Mouse (Mus musculus) megakaryocyte, embryonic 14.5 days (primary cell): Measurements from ENCODE around the gene Gramd1b. TPM values are rescaled to one million over a fixed set of nuclear protein-coding genes. Genes with fewer than 3 reads are reported as not detected.

Source experiments
- H3K27me3 ChIP-seq: replicated peaks from 2 replicates; pipeline ENCODE3; 2012; ENCODE audit warnings: inconsistent platforms
- H3K36me3 ChIP-seq: replicated peaks from 2 replicates; pipeline ENCODE3; 2012; ENCODE audit warnings: low read length, inconsistent platforms, mixed read lengths
- H3K4me1 ChIP-seq: 2 replicates; pipeline ENCODE4 v1.6.1; 2012; ENCODE audit warnings: inconsistent platforms
- H3K4me3 ChIP-seq: replicated peaks from 2 replicates; pipeline ENCODE3; 2012; ENCODE audit warnings: moderate library complexity, mild to moderate bottlenecking, inconsistent platforms
- H3K9me3 ChIP-seq: 2 replicates; pipeline ENCODE4 v1.6.1; 2012; ENCODE audit warnings: inconsistent platforms
- FLI1 ChIP-seq: IDR thresholded peaks from 2 replicates; pipeline ENCODE4 v1.6.1; 2012; ENCODE audit warnings: low read length, inconsistent platforms, mixed read lengths
- GATA1 ChIP-seq: IDR thresholded peaks from 3 replicates; pipeline ENCODE4 v1.6.1; 2012; ENCODE audit warnings: mixed read lengths, low read length, inconsistent platforms, borderline replicate concordance
- polyA plus RNA-seq: library from polyadenylated mRNA; stranded (reverse); fragments of >175 nt; gene quantifications from 2 replicates; pipeline ENCODE4 v1.2.3, GENCODE M21; 2012; ENCODE audit warnings: low replicate concordance; ENCODE audit not compliant: insufficient read depth

The Gramd1b gene
- polyA plus RNA-seq, 1 experiment = 3.1 TPM

GRCm38 (mm10) chr9:40323171-40323570 is 208.0 kb downstream of the Gramd1b start:
- H3K4me1 ChIP-seq = peaks cover 83% of the 10 kb centered on the region
- no peaks in the 10 kb centered on the region for H3K27me3 ChIP-seq
- TF ChIP-seq GATA1 (no peak), FLI1 (no peak)
- H3K36me3 ChIP-seq = peaks cover 4% of the 10 kb centered on the region
- no peaks in the 10 kb centered on the region for H3K9me3 ChIP-seq
- H3K4me3 ChIP-seq = no peak overlapping the region

- Histone ChIP-seq H3K27me3 (no peaks in the 10 kb centered on the region), H3K36me3 (peaks cover 8% of the 10 kb centered on the region), H3K4me1 (peaks cover 82% of the 10 kb centered on the region), H3K4me3 (no peak overlapping the region), H3K9me3 (no peaks in the 10 kb centered on the region)
- no peak for TF ChIP-seq GATA1
- no peak for TF ChIP-seq FLI1
These were observed 208.8 kb downstream of the Gramd1b start for GRCm38 (mm10) chr9:40322372-40322771.

- Histone ChIP-seq H3K27me3 (no peaks in the 10 kb centered on the region), H3K4me1 (peaks cover 83% of the 10 kb centered on the region), H3K36me3 (peaks cover 15% of the 10 kb centered on the region), H3K9me3 (no peaks in the 10 kb centered on the region), H3K4me3 (no peak overlapping the region)
- TF ChIP-seq FLI1 (no peak), GATA1 (no peak)
These were observed 209.5 kb downstream of the Gramd1b start for GRCm38 (mm10) chr9:40321668-40322003.

GRCm38 (mm10) chr9:40320879-40321667 is 210.1 kb downstream of the Gramd1b start:
- TF ChIP-seq GATA1 = no peak
- no peak for TF ChIP-seq FLI1
- Histone ChIP-seq H3K27me3 (no peaks in the 10 kb centered on the region), H3K4me1 (peaks cover 79% of the 10 kb centered on the region), H3K9me3 (no peaks in the 10 kb centered on the region), H3K36me3 (peaks cover 16% of the 10 kb centered on the region), H3K4me3 (peak overlapping the region; percentile 86)

- TF ChIP-seq GATA1 (no peak), FLI1 (no peak)
- peak overlapping the region; percentile 86 for H3K4me3 ChIP-seq
- peaks cover 21% of the 10 kb centered on the region for H3K36me3 ChIP-seq
- peaks cover 73% of the 10 kb centered on the region for H3K4me1 ChIP-seq
- no peaks in the 10 kb centered on the region for H3K27me3 ChIP-seq
- H3K9me3 ChIP-seq = no peaks in the 10 kb centered on the region
These were observed 210.8 kb downstream of the Gramd1b start for GRCm38 (mm10) chr9:40320405-40320804.

GRCm38 (mm10) chr9:40318771-40319170 is 212.4 kb downstream of the Gramd1b start:
- Histone ChIP-seq H3K27me3 (no peaks in the 10 kb centered on the region), H3K36me3 (peaks cover 36% of the 10 kb centered on the region), H3K9me3 (no peaks in the 10 kb centered on the region), H3K4me3 (peak overlapping the region; percentile 70), H3K4me1 (peaks cover 56% of the 10 kb centered on the region)
- TF ChIP-seq GATA1 = no peak
- no peak for TF ChIP-seq FLI1

GRCm38 (mm10) chr9:40317735-40318134 is 213.4 kb downstream of the Gramd1b start:
- H3K4me1 ChIP-seq = peaks cover 46% of the 10 kb centered on the region
- H3K4me3 ChIP-seq = peak overlapping the region; percentile 6
- H3K9me3 ChIP-seq = no peaks in the 10 kb centered on the region
- no peaks in the 10 kb centered on the region for H3K27me3 ChIP-seq
- TF ChIP-seq GATA1 (no peak), FLI1 (no peak)
- peaks cover 43% of the 10 kb centered on the region for H3K36me3 ChIP-seq

GRCm38 (mm10) chr9:40316865-40317660 is 214.1 kb downstream of the Gramd1b start:
- no peak overlapping the region for H3K4me3 ChIP-seq
- H3K36me3 ChIP-seq = peaks cover 48% of the 10 kb centered on the region
- H3K4me1 ChIP-seq = peaks cover 39% of the 10 kb centered on the region
- TF ChIP-seq FLI1 (no peak), GATA1 (no peak)
- no peaks in the 10 kb centered on the region for H3K9me3 ChIP-seq
- no peaks in the 10 kb centered on the region for H3K27me3 ChIP-seq

- no peaks in the 10 kb centered on the region for H3K27me3 ChIP-seq
- H3K36me3 ChIP-seq = peaks cover 83% of the 10 kb centered on the region
- TF ChIP-seq FLI1 = no peak
- no peak for TF ChIP-seq GATA1
- peaks cover 4% of the 10 kb centered on the region; the same call in 1 of the 2 replicates for H3K4me1 ChIP-seq
- H3K4me3 ChIP-seq = no peak overlapping the region
- no peaks in the 10 kb centered on the region for H3K9me3 ChIP-seq
These were observed 219.4 kb downstream of the Gramd1b start for GRCm38 (mm10) chr9:40311813-40312212.

- no peak for TF ChIP-seq FLI1
- TF ChIP-seq GATA1 = no peak
- H3K4me1 ChIP-seq = no peaks in the 10 kb centered on the region
These were observed 221.3 kb downstream of the Gramd1b start for GRCm38 (mm10) chr9:40309876-40310275.

GRCm38 (mm10) chr9:40307311-40307710 is 223.9 kb downstream of the Gramd1b start:
- Histone ChIP-seq H3K9me3 (no peaks in the 10 kb centered on the region), H3K27me3 (no peaks in the 10 kb centered on the region), H3K4me3 (no peak overlapping the region), H3K36me3 (peaks cover 96% of the 10 kb centered on the region), H3K4me1 (no peaks in the 10 kb centered on the region)
- no peak for TF ChIP-seq FLI1
- no peak for TF ChIP-seq GATA1

More at GRCm38 (mm10) chr9:40309876-40310275, 221.3 kb downstream of the Gramd1b start:
- H3K4me3 ChIP-seq = no peak overlapping the region
- peaks cover 89% of the 10 kb centered on the region for H3K36me3 ChIP-seq
- H3K27me3 ChIP-seq = no peaks in the 10 kb centered on the region
- H3K9me3 ChIP-seq = no peaks in the 10 kb centered on the region
